Mouse (Mus musculus) embryonic fibroblast, embryonic 13.5 days (primary cell): Measurements from ENCODE around the gene Fut1.

Experiments
- CTCF ChIP-seq: IDR thresholded peaks from 2 replicates; pipeline ENCODE4 v1.5.1; 2011; ENCODE audit warnings: mild to moderate bottlenecking, control low read depth, low read length, moderate library complexity, borderline replicate concordance; ENCODE audit not compliant: insufficient read depth
- POLR2A ChIP-seq: IDR thresholded peaks from 2 replicates; pipeline ENCODE4 v1.6.1; 2011; ENCODE audit warnings: low read depth, mild to moderate bottlenecking, control low read depth, low read length, moderate library complexity

DNA sequence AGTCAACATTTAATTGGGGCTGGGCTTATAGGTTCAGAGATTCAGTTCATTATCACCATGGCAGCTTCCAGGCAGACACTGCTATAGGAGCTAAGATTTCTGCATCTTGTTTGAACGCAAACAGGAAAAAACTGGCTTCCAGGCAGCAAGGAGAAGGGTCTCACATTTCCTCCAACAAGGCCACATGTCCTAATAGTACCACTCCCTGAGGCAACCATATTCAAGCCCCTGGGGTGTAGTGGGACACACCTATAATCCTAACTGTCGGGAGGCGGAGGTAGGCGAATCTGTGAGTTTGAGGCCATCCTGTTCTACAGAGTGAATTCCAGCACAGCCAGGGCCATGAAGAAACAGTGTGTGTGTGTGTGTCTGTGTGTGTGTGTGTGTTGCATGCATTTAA is 21.9 kb upstream of the Fut1 start:
- TF ChIP-seq CTCF = no peak
- no peak for TF ChIP-seq POLR2A
